Mouse (Mus musculus): Measurements from ENCODE around the gene Col6a4. TPM values are rescaled to one million over a fixed set of nuclear protein-coding genes. Genes with fewer than 3 reads are reported as not detected.

Gene Col6a4
- 19.4 and 21.8 TPM in 2 replicates for polyA plus RNA-seq (2012; rRNA removed)

- DNase-seq (ENCODE audit: low read depth, low spot score): no peak
- 27% methylated on average over 7 of the region's 7 CpGs for WGBS
Observed at GRCm38 (mm10) chr9:106096683-106097082, at the start of gene Col6a4. Gene Col6a4, minus strand, starts transcription at chr9:106096783.

- WGBS: 73% methylated on average over 2 of the region's 2 CpGs
- DNase-seq (ENCODE audit: low read depth, low spot score): no peak
Observed at GRCm38 (mm10) chr9:106145582-106145981, 49.0 kb upstream of the Col6a4 start.

- 84% methylated on average over 7 of the region's 7 CpGs for WGBS
- DNase-seq (ENCODE audit: low read depth, low spot score): no peak
Observed at GRCm38 (mm10) chr9:106144176-106144575, 47.6 kb upstream of the Col6a4 start.

- no peak for DNase-seq (ENCODE audit: low read depth, low spot score)
- 82% methylated on average over 12 of the region's 12 CpGs for WGBS
Observed at GRCm38 (mm10) chr9:106141955-106142354, 45.4 kb upstream of the Col6a4 start.

- WGBS: 56% methylated on average over 10 of the region's 10 CpGs
- DNase-seq (ENCODE audit: low read depth, low spot score): no peak
Observed at GRCm38 (mm10) chr9:106139763-106140162, 43.2 kb upstream of the Col6a4 start.

- no peak for DNase-seq (ENCODE audit: low read depth, low spot score)
- WGBS: 61% methylated on average over 10 of the region's 10 CpGs
Observed at GRCm38 (mm10) chr9:106137671-106138216, 41.2 kb upstream of the Col6a4 start.

- 79% methylated on average over 7 of the region's 7 CpGs for WGBS
Observed at GRCm38 (mm10) chr9:106130250-106130649, 33.7 kb upstream of the Col6a4 start.

GRCm38 (mm10) chr9:106129072-106129471 is 32.5 kb upstream of the Col6a4 start:
- WGBS: 71% methylated on average over 2 of the region's 2 CpGs

More at GRCm38 (mm10) chr9:106130250-106130649, 33.7 kb upstream of the Col6a4 start:
- DNase-seq (ENCODE audit: low read depth, low spot score): no peak

GRCm38 (mm10) chr9:106126786-106127251 is 30.2 kb upstream of the Col6a4 start:
- no peak for DNase-seq (ENCODE audit: low read depth, low spot score)
- 45% methylated on average over 2 of the region's 2 CpGs for WGBS

More at GRCm38 (mm10) chr9:106129072-106129471, 32.5 kb upstream of the Col6a4 start:
- DNase-seq (ENCODE audit: low read depth, low spot score): no peak

- 43% methylated on average over 4 of the region's 4 CpGs for WGBS
- no peak for DNase-seq (ENCODE audit: low read depth, low spot score)
Observed at GRCm38 (mm10) chr9:106123599-106123998, 27.0 kb upstream of the Col6a4 start.

GRCm38 (mm10) chr9:106119075-106119474 is 22.5 kb upstream of the Col6a4 start:
- 75% methylated on average over 9 of the region's 9 CpGs for WGBS
- no peak for DNase-seq (ENCODE audit: low read depth, low spot score)

- DNase-seq (ENCODE audit: low read depth, low spot score): no peak
Observed at GRCm38 (mm10) chr9:106115801-106116424, 19.3 kb upstream of the Col6a4 start.

GRCm38 (mm10) chr9:106112770-106113423 is 16.3 kb upstream of the Col6a4 start:
- WGBS: 29% methylated on average over 10 of the region's 10 CpGs

More at GRCm38 (mm10) chr9:106115801-106116424, 19.3 kb upstream of the Col6a4 start:
- 33% methylated on average over 13 of the region's 13 CpGs for whole genome bisulfite sequencing

GRCm38 (mm10) chr9:106106241-106106640 is 9.7 kb upstream of the Col6a4 start:
- 66% methylated on average over 9 of the region's 9 CpGs for WGBS
- DNase-seq (ENCODE audit: low read depth, low spot score): no peak

More at GRCm38 (mm10) chr9:106112770-106113423, 16.3 kb upstream of the Col6a4 start:
- DNase-seq (ENCODE audit: low read depth, low spot score): peak; percentile 16

- DNase-seq (ENCODE audit: low read depth, low spot score): no peak
- 85% methylated on average over 7 of the region's 7 CpGs for WGBS
Observed at GRCm38 (mm10) chr9:106104401-106104800, 7.8 kb upstream of the Col6a4 start.

- DNase-seq (ENCODE audit: low read depth, low spot score): no peak
- 63% methylated on average over 5 of the region's 5 CpGs for WGBS
Observed at GRCm38 (mm10) chr9:106101166-106101565, 4.6 kb upstream of the Col6a4 start.

- 68% methylated on average over 9 of the region's 9 CpGs for WGBS
- no peak for DNase-seq (ENCODE audit: low read depth, low spot score)
Observed at GRCm38 (mm10) chr9:106100262-106100661, 3.7 kb upstream of the Col6a4 start.

GRCm38 (mm10) chr9:106099379-106100021 is 2.9 kb upstream of the Col6a4 start:
- no peak for DNase-seq (ENCODE audit: low read depth, low spot score)
- 68% methylated on average over 22 of the region's 22 CpGs for WGBS

GRCm38 (mm10) chr9:106081528-106081927 is 15.1 kb downstream of the Col6a4 start:
- WGBS: 78% methylated on average over 5 of the region's 5 CpGs
- DNase-seq (ENCODE audit: low read depth, low spot score): no peak

All from large intestine, adult 2 months (tissue).